Mouse (Mus musculus): ENCODE data around the gene Evpl. TPM values are rescaled to one million over a fixed set of nuclear protein-coding genes. Genes with fewer than 3 reads are reported as not detected.

Gene Evpl
- polyA plus RNA-seq, 1 experiment, result 0.96 TPM

GRCm38 (mm10) chr11:116208660-116209059, 29.2 kb downstream of the Evpl start:
- no peak for DNase-seq (ENCODE audit: low read depth)
- no peak for TF ChIP-seq POLR2A (IDR thresholded peaks at IDR 0.05; ENCODE audit: borderline replicate concordance, extremely low read depth, insufficient read depth, insufficient read length, poor library complexity, severe bottlenecking)
- no peak for TF ChIP-seq CTCF (IDR thresholded peaks at IDR 0.05; ENCODE audit: borderline replicate concordance, extremely low read depth, insufficient read depth, insufficient read length)

- no peak for DNase-seq (ENCODE audit: low read depth)
- TF ChIP-seq POLR2A (IDR thresholded peaks at IDR 0.05; ENCODE audit: borderline replicate concordance, extremely low read depth, insufficient read depth, insufficient read length, poor library complexity, severe bottlenecking), result no peak
- TF ChIP-seq CTCF (IDR thresholded peaks at IDR 0.05; ENCODE audit: borderline replicate concordance, extremely low read depth, insufficient read depth, insufficient read length), result no peak
These were observed 31.2 kb downstream of the Evpl start for GRCm38 (mm10) chr11:116206678-116207077.

DNA sequence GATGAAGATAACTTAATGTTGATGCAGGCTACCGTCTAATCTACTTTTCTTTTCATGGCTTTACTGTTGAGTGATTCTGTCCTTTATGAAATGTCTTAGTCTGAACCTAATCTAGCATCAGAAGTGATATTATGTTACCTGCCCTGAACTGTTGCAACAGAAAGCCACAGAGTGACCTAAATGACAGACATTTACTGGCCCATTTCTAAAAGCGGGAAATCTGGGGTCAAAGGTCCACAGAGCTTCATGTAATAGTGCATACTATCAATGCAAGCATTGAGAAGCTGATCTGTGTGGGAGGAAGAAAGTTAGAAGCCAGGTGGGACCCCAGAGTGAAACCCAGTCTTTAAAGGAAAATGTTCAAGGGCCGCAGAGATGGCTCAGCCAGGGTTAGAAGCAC, 34.7 kb downstream of the Evpl start:
- no peak for DNase-seq (ENCODE audit: low read depth)
- TF ChIP-seq POLR2A (IDR thresholded peaks at IDR 0.05; ENCODE audit: borderline replicate concordance, extremely low read depth, insufficient read depth, insufficient read length, poor library complexity, severe bottlenecking) (no peak), CTCF (IDR thresholded peaks at IDR 0.05; ENCODE audit: borderline replicate concordance, extremely low read depth, insufficient read depth, insufficient read length) (no peak)

GRCm38 (mm10) chr11:116201151-116201550, 36.7 kb downstream of the Evpl start:
- TF ChIP-seq POLR2A (IDR thresholded peaks at IDR 0.05; ENCODE audit: borderline replicate concordance, extremely low read depth, insufficient read depth, insufficient read length, poor library complexity, severe bottlenecking), result no peak
- no peak for TF ChIP-seq CTCF (IDR thresholded peaks at IDR 0.05; ENCODE audit: borderline replicate concordance, extremely low read depth, insufficient read depth, insufficient read length)
- DNase-seq (ENCODE audit: low read depth), result no peak

- TF ChIP-seq CTCF (IDR thresholded peaks at IDR 0.05; ENCODE audit: borderline replicate concordance, extremely low read depth, insufficient read depth, insufficient read length) (no peak), POLR2A (IDR thresholded peaks at IDR 0.05; ENCODE audit: borderline replicate concordance, extremely low read depth, insufficient read depth, insufficient read length, poor library complexity, severe bottlenecking) (peak; percentile 58; the same call in 1 of the 2 replicates)
- DNase-seq (ENCODE audit: low read depth), result peak; percentile 99
These were observed 39.0 kb downstream of the Evpl start, which contains the start of the genes Ten1 and Acox1 for GRCm38 (mm10) chr11:116198639-116199531. TSS of gene Ten1 (plus strand) at chr11:116198855. TSS of gene Acox1 (minus strand) at chr11:116199045.

DNA sequence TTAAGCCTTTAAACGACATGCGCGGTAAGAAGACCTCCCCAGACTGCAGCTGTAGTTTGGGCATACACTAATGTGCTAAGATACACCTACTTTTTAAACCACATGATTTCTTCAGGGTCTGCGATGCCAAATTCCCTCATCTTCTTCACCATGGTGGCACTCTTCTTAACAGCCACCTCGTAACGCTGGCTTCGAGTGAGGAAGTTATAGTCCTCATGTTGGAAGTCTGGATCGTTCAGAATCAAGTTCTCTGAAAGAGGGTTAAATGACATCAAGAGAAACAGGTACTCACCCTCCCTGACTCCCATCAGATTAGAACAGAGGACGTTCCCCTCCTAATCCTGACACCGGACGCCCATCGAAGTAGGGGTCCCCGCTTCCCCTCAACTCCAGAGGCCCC, 39.7 kb downstream of the Evpl start:
- DNase-seq (ENCODE audit: low read depth), result no peak
- TF ChIP-seq POLR2A (IDR thresholded peaks at IDR 0.05; ENCODE audit: borderline replicate concordance, extremely low read depth, insufficient read depth, insufficient read length, poor library complexity, severe bottlenecking) (no peak), CTCF (IDR thresholded peaks at IDR 0.05; ENCODE audit: borderline replicate concordance, extremely low read depth, insufficient read depth, insufficient read length) (no peak)

GRCm38 (mm10) chr11:116197584-116197906, 40.3 kb downstream of the Evpl start:
- TF ChIP-seq POLR2A (IDR thresholded peaks at IDR 0.05; ENCODE audit: borderline replicate concordance, extremely low read depth, insufficient read depth, insufficient read length, poor library complexity, severe bottlenecking) (no peak), CTCF (IDR thresholded peaks at IDR 0.05; ENCODE audit: borderline replicate concordance, extremely low read depth, insufficient read depth, insufficient read length) (no peak)
- DNase-seq (ENCODE audit: low read depth), result no peak

GRCm38 (mm10) chr11:116196866-116197583, 40.9 kb downstream of the Evpl start:
- TF ChIP-seq CTCF (IDR thresholded peaks at IDR 0.05; ENCODE audit: borderline replicate concordance, extremely low read depth, insufficient read depth, insufficient read length) (no peak), POLR2A (IDR thresholded peaks at IDR 0.05; ENCODE audit: borderline replicate concordance, extremely low read depth, insufficient read depth, insufficient read length, poor library complexity, severe bottlenecking) (no peak)
- DNase-seq (ENCODE audit: low read depth), result no peak

DNA sequence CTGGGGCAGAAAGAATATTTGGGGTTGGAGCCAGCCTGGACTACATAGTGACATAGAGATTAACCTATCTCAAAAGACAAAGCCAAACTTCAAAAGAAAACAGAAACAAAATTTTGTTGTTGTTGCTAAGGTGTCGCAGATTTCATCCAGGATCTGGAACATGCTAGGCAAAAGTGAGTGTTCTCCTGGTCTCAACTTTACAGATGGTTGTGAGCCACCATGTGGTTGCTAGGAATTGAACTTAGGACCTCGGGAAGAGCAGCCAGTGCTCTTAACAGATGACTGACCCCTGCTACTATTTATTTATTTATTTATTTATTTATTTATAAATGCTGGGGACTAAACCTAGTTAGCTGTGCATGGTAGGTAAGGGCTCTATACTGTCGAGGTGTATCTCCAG, 41.5 kb downstream of the Evpl start:
- no peak for DNase-seq (ENCODE audit: low read depth)

GRCm38 (mm10) chr11:116195252-116195651, 42.6 kb downstream of the Evpl start:
- DNase-seq (ENCODE audit: low read depth), result no peak
- no peak for TF ChIP-seq CTCF (IDR thresholded peaks at IDR 0.05; ENCODE audit: borderline replicate concordance, extremely low read depth, insufficient read depth, insufficient read length)
- no peak for TF ChIP-seq POLR2A (IDR thresholded peaks at IDR 0.05; ENCODE audit: borderline replicate concordance, extremely low read depth, insufficient read depth, insufficient read length, poor library complexity, severe bottlenecking)

More for the DNA sequence above, 41.5 kb downstream of the Evpl start:
- TF ChIP-seq POLR2A (IDR thresholded peaks at IDR 0.05; ENCODE audit: borderline replicate concordance, extremely low read depth, insufficient read depth, insufficient read length, poor library complexity, severe bottlenecking), result no peak
- TF ChIP-seq CTCF (IDR thresholded peaks at IDR 0.05; ENCODE audit: borderline replicate concordance, extremely low read depth, insufficient read depth, insufficient read length), result no peak

GRCm38 (mm10) chr11:116194619-116195018, 43.3 kb downstream of the Evpl start:
- no peak for TF ChIP-seq CTCF (IDR thresholded peaks at IDR 0.05; ENCODE audit: borderline replicate concordance, extremely low read depth, insufficient read depth, insufficient read length)
- no peak for TF ChIP-seq POLR2A (IDR thresholded peaks at IDR 0.05; ENCODE audit: borderline replicate concordance, extremely low read depth, insufficient read depth, insufficient read length, poor library complexity, severe bottlenecking)
- DNase-seq (ENCODE audit: low read depth), result no peak
